Comparison of ENCODE assay signal across 9 mouse cellular contexts in the genomic region with DNA sequence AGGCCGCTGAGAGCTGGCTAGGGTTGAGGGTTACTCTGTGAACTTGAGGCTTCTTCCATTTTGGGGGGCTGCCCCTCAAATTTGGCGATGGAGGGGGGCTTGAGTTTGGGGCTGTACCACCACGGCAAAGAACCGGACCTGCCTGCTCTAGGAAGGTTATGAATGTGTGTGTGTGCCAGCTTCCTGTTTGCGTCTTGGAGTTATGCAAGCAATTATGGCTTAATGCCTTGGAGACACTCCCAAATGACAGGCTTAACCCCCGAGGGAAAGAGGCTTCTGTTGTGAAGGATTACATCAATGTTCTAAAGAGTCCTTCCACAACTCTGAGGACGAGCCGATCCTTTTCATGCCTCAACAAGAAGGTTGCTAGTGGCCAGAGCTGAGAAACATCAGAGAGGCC.
DNase-seq lines count a peak whose midpoint lies in the region; ATAC-seq and TF ChIP-seq lines count a peak whose summit lies in the region.
"Had no signal": no experiment of that assay in that cellular context is flagged by ENCODE, and none has a peak within 500 bp of the region (broad histone marks: within the 10 kb centered on the region; RNA-seq: fewer than 3 reads in every experiment).

No protein-coding gene starts in this region.

- DNase-seq in hindbrain, embryonic 10.5 days (ENCODE audit: low spot score), result no peak
- DNase-seq in hindbrain, embryonic 11.5 days (ENCODE audit: low spot score), result no peak
- peak; percentile 96 for DNase-seq in fat pad, adult 2 months (ENCODE audit: extremely low read depth, low read depth, low spot score)
- no peak for DNase-seq in cerebellum, adult 18-20 months
- DNase-seq in natural killer cell, adult 2 months (ENCODE audit: low spot score in 2 of 2), result no peak
- no peak for DNase-seq in thymus, postnatal 14 days

- H3K27ac ChIP-seq in hindbrain, embryonic 10.5 days, result 0 out of 2 replicates have a peak overlapping the region, but pooled peaks have one; percentile 4
- no peak overlapping the region for H3K27ac ChIP-seq in hindbrain, embryonic 11.5 days (ENCODE audit: low read depth, low read length)
- H3K27ac ChIP-seq in intestine, postnatal 0 days (ENCODE audit: low read depth, low read length), result no peak overlapping the region

- H3K9me3 ChIP-seq in hindbrain, embryonic 10.5 days, result no peaks in the 10 kb centered on the region
- H3K9me3 ChIP-seq in hindbrain, embryonic 11.5 days (ENCODE audit: control insufficient read depth, low read length), result no peaks in the 10 kb centered on the region
- no peaks in the 10 kb centered on the region for H3K9me3 ChIP-seq in intestine, postnatal 0 days (ENCODE audit: control insufficient read depth)

- no peak overlapping the region for H3K9ac ChIP-seq in hindbrain, embryonic 11.5 days (ENCODE audit: low read depth, low read length)
- H3K9ac ChIP-seq in intestine, postnatal 0 days (ENCODE audit: low read depth, low read length), result no peak overlapping the region

- H3K36me3 ChIP-seq in hindbrain, embryonic 10.5 days, result no peaks in the 10 kb centered on the region
- no peaks in the 10 kb centered on the region for H3K36me3 ChIP-seq in hindbrain, embryonic 11.5 days (ENCODE audit: control insufficient read depth, insufficient read depth, low read length)
- no peaks in the 10 kb centered on the region for H3K36me3 ChIP-seq in intestine, postnatal 0 days (ENCODE audit: control insufficient read depth, insufficient read depth)

- no peak for TF ChIP-seq CTCF in intestine, postnatal 0 days (IDR thresholded peaks at IDR 0.05; ENCODE audit: low read depth)

- no peak overlapping the region for H3K4me2 ChIP-seq in hindbrain, embryonic 11.5 days (replicated peaks; ENCODE audit: low read depth, low read length)
- H3K4me2 ChIP-seq in intestine, postnatal 0 days (replicated peaks; ENCODE audit: low read depth), result no peak overlapping the region

- H3K27me3 ChIP-seq in hindbrain, embryonic 10.5 days (ENCODE audit: insufficient read depth, poor library complexity, severe bottlenecking), result peaks cover 64% of the 10 kb centered on the region
- H3K27me3 ChIP-seq in hindbrain, embryonic 11.5 days (ENCODE audit: control insufficient read depth, insufficient read depth, low read length), result no peaks in the 10 kb centered on the region
- no peaks in the 10 kb centered on the region for H3K27me3 ChIP-seq in intestine, postnatal 0 days (replicated peaks; ENCODE audit: control insufficient read depth, insufficient read depth, low read length)

- WGBS in hindbrain, embryonic 10.5 days, result 62% methylated on average over 8 of the region's 8 CpGs
- 60% methylated on average over 8 of the region's 8 CpGs for WGBS in hindbrain, embryonic 11.5 days
- WGBS in intestine, postnatal 0 days, result 31% methylated on average over 8 of the region's 8 CpGs

- H3K4me3 ChIP-seq in hindbrain, embryonic 10.5 days, result no peak overlapping the region
- H3K4me3 ChIP-seq in hindbrain, embryonic 11.5 days (ENCODE audit: low read depth, low read length), result no peak overlapping the region
- H3K4me3 ChIP-seq in intestine, postnatal 0 days (ENCODE audit: low read depth, low read length), result no peak overlapping the region
- H3K4me3 ChIP-seq: erythroblast, embryonic 14.5 days had no signal

- H3K4me1 ChIP-seq in hindbrain, embryonic 10.5 days (replicated peaks), result peaks cover 29% of the 10 kb centered on the region
- H3K4me1 ChIP-seq in hindbrain, embryonic 11.5 days (replicated peaks; ENCODE audit: control insufficient read depth, insufficient read depth, low read length), result 0 out of 2 replicates have a peak, but pooled peaks cover 4% of the 10 kb centered on the region
- no peaks in the 10 kb centered on the region for H3K4me1 ChIP-seq in intestine, postnatal 0 days (replicated peaks; ENCODE audit: control insufficient read depth, insufficient read depth, low read length)

- ATAC-seq in hindbrain, embryonic 11.5 days (ENCODE audit: low FRiP score), result no peak
- ATAC-seq in intestine, postnatal 0 days, result peak; percentile 56; the same call in 1 of the 2 replicates
- peak; percentile 88 for ATAC-seq in monocyte, adult 5-6 weeks (replicated peaks; ENCODE audit: insufficient number of reproducible peaks, low FRiP score, low TSS enrichment, poor library complexity, severe bottlenecking)
